Mouse (Mus musculus) myocyte (in vitro differentiated cells): ENCODE measurements around the gene Acsbg1.

Source experiments
- POLR2A ChIP-seq: IDR thresholded peaks from one replicate; pipeline ENCODE4 v1.6.1; 2011; ENCODE audit warnings: low read depth, mild to moderate bottlenecking, control low read depth, moderate library complexity; ENCODE audit not compliant: insufficient read length
- POLR2AphosphoS2 ChIP-seq: IDR thresholded peaks from one replicate; pipeline ENCODE4 v1.6.1; 2011; ENCODE audit warnings: low read depth, control low read depth; ENCODE audit not compliant: insufficient read length
- SRF ChIP-seq: IDR thresholded peaks from one replicate; pipeline ENCODE4 v1.6.1; 2011; ENCODE audit warnings: low read depth; ENCODE audit not compliant: control insufficient read depth, insufficient read length

DNA sequence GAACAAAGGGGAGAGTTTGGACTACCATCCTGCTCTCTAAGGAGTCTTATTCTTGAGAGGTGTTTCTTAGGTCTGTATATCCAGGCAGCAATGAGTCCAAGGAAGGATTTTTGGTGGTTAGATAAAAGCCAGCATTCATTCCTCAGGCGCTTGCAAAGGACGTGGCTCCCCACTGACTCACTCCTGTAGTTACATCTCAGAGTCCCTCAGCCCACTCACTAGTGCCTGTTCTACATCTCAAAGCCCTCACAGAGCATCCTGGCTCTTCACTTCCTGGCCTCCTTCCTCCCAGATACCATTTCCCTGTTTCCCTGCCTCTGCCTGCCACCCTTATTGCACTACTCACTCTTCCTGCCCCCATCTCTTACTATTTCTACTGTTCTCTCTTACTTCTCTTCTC, 59.3 kb downstream of the Acsbg1 start:
- TF ChIP-seq POLR2A = no peak
- peak; percentile 21 for TF ChIP-seq POLR2AphosphoS2
- no peak for TF ChIP-seq SRF
